Mouse (Mus musculus) testis, postnatal 10 days (tissue): ENCODE data around the gene Slc44a1.
A peak's percentile ranks its signal among the peaks of the same experiment; 100 is the strongest.

Experiments used
- DNase-seq: peaks from one replicate; pipeline ENCODE4 v3.0.0; 2021; ENCODE audit warnings: low spot score

Slc44a1 gene

GRCm38 (mm10) chr4:53614576-53615225, 174.5 kb downstream of the Slc44a1 start:
- no peak for DNase-seq

- DNase-seq, result no peak
Measured at GRCm38 (mm10) chr4:53617968-53618367, 177.8 kb downstream of the Slc44a1 start.

GRCm38 (mm10) chr4:53620104-53620503, 179.9 kb downstream of the Slc44a1 start:
- DNase-seq, result no peak

- DNase-seq, result no peak
Measured at GRCm38 (mm10) chr4:53621084-53621483, 180.9 kb downstream of the Slc44a1 start.

- DNase-seq, result no peak
Measured at GRCm38 (mm10) chr4:53621490-53621889, 181.3 kb downstream of the Slc44a1 start.

GRCm38 (mm10) chr4:53623711-53624110, 183.5 kb downstream of the Slc44a1 start:
- DNase-seq, result no peak

- no peak for DNase-seq
Measured at GRCm38 (mm10) chr4:53624816-53625215, 184.6 kb downstream of the Slc44a1 start.

GRCm38 (mm10) chr4:53625263-53625662, 185.1 kb downstream of the Slc44a1 start:
- no peak for DNase-seq

- no peak for DNase-seq
Measured at GRCm38 (mm10) chr4:53628924-53629323, 188.7 kb downstream of the Slc44a1 start.

- no peak for DNase-seq
Measured at GRCm38 (mm10) chr4:53630963-53631315, 190.7 kb downstream of the Slc44a1 start.

GRCm38 (mm10) chr4:53631316-53632010, 191.2 kb downstream of the Slc44a1 start, which contains the start of gene Fsd1l:
Gene Fsd1l (plus strand): TSS chr4:53631471.
- peak; percentile 84 for DNase-seq

- no peak for DNase-seq
Measured at GRCm38 (mm10) chr4:53632011-53632349, 191.8 kb downstream of the Slc44a1 start.

- no peak for DNase-seq
Measured at GRCm38 (mm10) chr4:53635336-53635735, 195.1 kb downstream of the Slc44a1 start.

GRCm38 (mm10) chr4:53637269-53637909, 197.2 kb downstream of the Slc44a1 start:
- no peak for DNase-seq

GRCm38 (mm10) chr4:53638549-53639123, 198.4 kb downstream of the Slc44a1 start:
- DNase-seq, result no peak

- DNase-seq, result no peak
Measured at GRCm38 (mm10) chr4:53658029-53658428, 217.8 kb downstream of the Slc44a1 start.

GRCm38 (mm10) chr4:53660711-53661110, 220.5 kb downstream of the Slc44a1 start:
- no peak for DNase-seq
